Mouse (Mus musculus) heart, embryonic 16.5 days (tissue): ENCODE measurements around the gene Rmi1. TPM values are rescaled to one million over a fixed set of nuclear protein-coding genes. Genes with fewer than 3 reads are reported as not detected.

Experiments
- ATAC-seq: fragments of 200-750 bp; cut with Nextera tagmentation; replicated peaks from 2 replicates; pipeline ENCODE4 v1.8.0; 2017; ENCODE audit warnings: moderate number of reproducible peaks; ENCODE audit not compliant: insufficient read depth, low FRiP score; ENCODE audit errors: extremely low read depth
- H3K27ac ChIP-seq: fragments of 300-500 bp; sonication (generic); 2 replicates; pipeline ENCODE4 v1.5.1; 2014; ENCODE audit warnings: mild to moderate bottlenecking, low read length, control low read depth, moderate library complexity
- H3K27me3 ChIP-seq: fragments of 300-500 bp; sonication (generic); 2 replicates; pipeline ENCODE4 v1.6.1; 2014; ENCODE audit warnings: low read length, mixed read lengths; ENCODE audit not compliant: control insufficient read depth, insufficient read depth
- H3K36me3 ChIP-seq: fragments of 300-500 bp; sonication (generic); 2 replicates; pipeline ENCODE4 v1.6.1; 2014; ENCODE audit not compliant: control insufficient read depth, insufficient read depth
- H3K4me1 ChIP-seq: fragments of 300-500 bp; sonication (generic); 2 replicates; pipeline ENCODE4 v1.6.1; 2014; ENCODE audit warnings: low read length, mixed read lengths; ENCODE audit not compliant: control insufficient read depth, insufficient read depth
- H3K4me2 ChIP-seq: fragments of 300-500 bp; sonication (generic); 2 replicates; pipeline ENCODE4 v1.6.1; 2014; ENCODE audit warnings: low read depth, mild to moderate bottlenecking, control low read depth, low read length
- H3K4me3 ChIP-seq: fragments of 300-500 bp; sonication (generic); 2 replicates; pipeline ENCODE4 v1.5.1; 2014; ENCODE audit warnings: mild to moderate bottlenecking, control low read depth, low read length
- H3K9ac ChIP-seq: fragments of 300-500 bp; sonication (generic); 2 replicates; pipeline ENCODE4 v1.6.1; 2014; ENCODE audit warnings: low read length, control low read depth
- H3K9me3 ChIP-seq: fragments of 300-500 bp; sonication (generic); replicated peaks from 2 replicates; pipeline ENCODE4 v1.6.1; 2016; ENCODE audit warnings: low read length; ENCODE audit not compliant: control insufficient read depth
- WGBS: fragments of 180-500 bp; shearing (Covaris S2); extraction: QIAGEN DNeasy Blood & Tissue Kit; methylation state at CpG from one replicate; pipeline ENCODE4 v1.1.7; 2014; 5-methylcytosine and 5-hydroxymethylcytosine counted together
- polyA plus RNA-seq: library from polyadenylated mRNA; unstranded; fragments of >200 nt; fragmentation: Nextera tagmentation; extraction: Ambion mirVana; gene quantifications from 2 replicates; pipeline ENCODE4 v1.2.1, GENCODE M21; 2015

Rmi1 gene
- polyA plus RNA-seq, 1 experiment from 2014 or later: 21.9 TPM

DNA sequence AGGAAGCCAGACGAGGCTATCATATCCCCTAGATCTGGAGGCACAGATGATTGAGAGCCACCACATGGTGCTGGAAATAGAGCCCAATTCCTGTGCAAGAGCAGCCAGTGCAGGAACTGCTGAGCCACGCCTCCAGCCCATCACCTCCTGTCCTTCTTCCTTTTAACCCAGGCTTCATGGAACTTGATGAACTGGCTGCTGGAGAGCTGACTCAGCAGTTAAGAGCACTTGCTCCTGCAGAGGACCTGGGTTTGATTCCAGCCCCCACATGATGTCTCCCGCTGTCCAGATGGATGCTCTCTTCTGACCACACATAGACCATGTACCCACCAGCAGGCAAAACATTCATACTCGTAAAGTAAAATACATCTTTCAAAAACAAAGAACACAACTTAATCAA lies 33.2 kb upstream of the Rmi1 start:
- 66% methylated on average over 4 of the region's 4 CpGs for WGBS
- Histone ChIP-seq H3K4me1 (no peaks in the 10 kb centered on the region), H3K27me3 (no peaks in the 10 kb centered on the region), H3K9ac (no peak overlapping the region), H3K9me3 (no peaks in the 10 kb centered on the region), H3K36me3 (no peaks in the 10 kb centered on the region), H3K27ac (no peak overlapping the region), H3K4me2 (no peak overlapping the region), H3K4me3 (no peak overlapping the region)
- ATAC-seq: no peak

GRCm38 (mm10) chr13:58372278-58373152 lies 29.5 kb upstream of the Rmi1 start:
- no peak overlapping the region for H3K9ac ChIP-seq
- no peak overlapping the region for H3K27ac ChIP-seq
- no peak; the same call in 1 of the 2 replicates for ATAC-seq
- H3K9me3 ChIP-seq: no peaks in the 10 kb centered on the region
- no peak overlapping the region for H3K4me3 ChIP-seq
- no peak overlapping the region for H3K4me2 ChIP-seq
- WGBS: 73% methylated on average over 5 of the region's 5 CpGs
- H3K4me1 ChIP-seq: no peaks in the 10 kb centered on the region
- H3K27me3 ChIP-seq: no peaks in the 10 kb centered on the region
- H3K36me3 ChIP-seq: no peaks in the 10 kb centered on the region

GRCm38 (mm10) chr13:58373153-58373470 lies 28.9 kb upstream of the Rmi1 start:
- Histone ChIP-seq H3K9me3 (no peaks in the 10 kb centered on the region), H3K4me1 (no peaks in the 10 kb centered on the region), H3K4me3 (no peak overlapping the region), H3K9ac (no peak overlapping the region), H3K27ac (no peak overlapping the region), H3K27me3 (no peaks in the 10 kb centered on the region), H3K36me3 (no peaks in the 10 kb centered on the region), H3K4me2 (no peak overlapping the region)
- ATAC-seq: peak; percentile 72; the same call in 1 of the 2 replicates
- 66% methylated on average over 2 of the region's 2 CpGs for WGBS

DNA sequence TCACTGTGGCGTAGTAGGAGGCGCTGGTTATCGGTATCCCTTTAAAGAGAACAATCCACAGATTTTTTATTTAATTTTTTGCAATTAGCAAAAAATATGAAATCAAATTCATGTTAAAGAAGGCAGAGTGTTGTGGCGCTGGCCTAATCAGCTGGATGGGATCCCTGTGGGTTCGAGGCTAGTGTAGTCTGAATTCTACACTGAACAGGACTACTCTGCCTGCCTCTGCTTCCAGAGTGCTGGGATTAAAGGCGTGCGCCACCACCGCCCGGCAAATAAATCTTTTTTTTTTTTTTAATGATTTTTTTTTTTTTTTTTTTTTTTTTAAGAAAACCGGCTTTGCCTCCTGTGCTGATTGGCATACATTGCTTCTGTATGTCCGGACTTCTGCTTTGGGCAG lies 17.7 kb upstream of the Rmi1 start:
- peak overlapping the region; percentile 88 for H3K4me3 ChIP-seq
- peaks cover 25% of the 10 kb centered on the region for H3K36me3 ChIP-seq
- WGBS: 41% methylated on average over 11 of the region's 11 CpGs
- peaks cover 13% of the 10 kb centered on the region; the same call in 1 of the 2 replicates for H3K4me1 ChIP-seq
- H3K9ac ChIP-seq: peak overlapping the region; percentile 95
- no peak overlapping the region; the same call in 1 of the 2 replicates for H3K27ac ChIP-seq
- peaks cover 17% of the 10 kb centered on the region for H3K9me3 ChIP-seq
- peak overlapping the region; percentile 93 for H3K4me2 ChIP-seq
- ATAC-seq: no peak
- no peaks in the 10 kb centered on the region for H3K27me3 ChIP-seq

DNA sequence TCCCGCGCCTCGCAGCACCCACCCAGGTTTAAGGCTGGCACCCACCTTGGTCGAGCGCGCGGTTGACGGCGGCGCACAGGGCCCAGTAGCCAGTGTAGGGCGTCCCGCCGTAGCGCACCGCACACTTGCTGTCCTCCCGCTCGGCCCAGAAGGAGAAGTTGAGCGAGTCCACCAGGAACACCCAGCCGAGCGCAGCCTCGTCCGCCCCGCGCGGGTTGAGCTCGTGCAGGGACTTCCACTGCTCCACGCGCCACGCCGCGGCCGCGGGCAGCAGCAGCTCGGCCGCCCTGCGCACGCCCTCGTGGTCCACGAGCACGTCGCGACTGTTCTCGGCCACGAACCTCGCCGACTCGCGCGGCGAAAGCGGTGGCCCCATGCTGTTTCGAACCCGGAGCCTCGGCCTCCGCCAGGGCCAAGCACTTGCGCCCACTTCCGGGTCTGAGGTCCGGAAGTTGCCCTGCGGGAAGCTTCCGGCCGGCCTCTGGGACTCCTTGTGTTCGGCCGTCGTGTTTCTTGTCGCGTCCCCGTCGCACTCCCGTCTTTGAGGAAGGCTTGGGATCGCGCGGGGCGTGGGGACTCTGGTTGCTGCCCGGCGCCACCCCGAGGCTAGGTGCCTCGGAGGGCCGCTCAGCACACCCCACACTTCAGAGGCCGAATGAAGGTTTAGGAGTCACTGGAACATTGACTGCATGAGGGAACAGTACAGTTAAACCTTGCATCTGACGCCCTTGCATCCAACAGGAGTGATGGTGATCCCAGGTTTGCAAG lies 17.1 kb upstream of the Rmi1 start, which contains the start of gene 2210016F16Rik:
TSS of gene 2210016F16Rik (minus strand) at position 447 of the 768 bp plus-strand sequence.
- H3K4me2 ChIP-seq: peak within 1 kb of the TSS; percentile 93
- H3K4me1 ChIP-seq: peaks cover 13% of the 10 kb centered on the region; the same call in 1 of the 2 replicates
- H3K4me3 ChIP-seq: peak within 1 kb of the TSS; percentile 88
- peaks cover 27% of the 10 kb centered on the region for H3K36me3 ChIP-seq
- peak within 1 kb of the TSS; percentile 68 for H3K27ac ChIP-seq
- peak; percentile 72 for ATAC-seq
- 2% methylated on average over 80 of the region's 80 CpGs for WGBS
- H3K9me3 ChIP-seq: peaks cover 15% of the 10 kb centered on the region
- H3K9ac ChIP-seq: peak within 1 kb of the TSS; percentile 95
- H3K27me3 ChIP-seq: no peaks in the 10 kb centered on the region

DNA sequence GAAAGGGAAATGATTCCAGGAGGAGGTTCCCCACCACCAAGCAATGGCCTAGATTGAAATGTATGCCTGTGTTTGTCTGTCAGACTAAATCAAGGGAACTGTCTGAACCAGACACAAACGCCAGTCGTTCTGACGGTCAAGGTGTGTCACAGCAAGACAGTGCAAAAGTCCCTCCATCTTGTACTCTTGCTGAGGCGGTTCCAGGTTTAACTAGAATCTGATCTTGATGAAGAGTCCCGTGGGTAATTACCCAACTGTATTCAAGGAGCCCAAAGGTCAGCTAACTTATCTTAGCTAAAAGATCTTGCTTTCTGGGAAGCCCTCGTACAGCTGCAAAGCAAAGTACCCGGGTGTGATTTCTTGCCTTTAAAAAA lies 16.5 kb upstream of the Rmi1 start:
- H3K9me3 ChIP-seq: peaks cover 10% of the 10 kb centered on the region
- peak overlapping the region; percentile 88 for H3K4me3 ChIP-seq
- H3K36me3 ChIP-seq: peaks cover 24% of the 10 kb centered on the region
- no peaks in the 10 kb centered on the region for H3K27me3 ChIP-seq
- peaks cover 13% of the 10 kb centered on the region; the same call in 1 of the 2 replicates for H3K4me1 ChIP-seq
- 77% methylated on average over 7 of the region's 7 CpGs for WGBS
- ATAC-seq: no peak
- H3K4me2 ChIP-seq: peak overlapping the region; percentile 93
- H3K27ac ChIP-seq: peak overlapping the region; percentile 68; the same call in 1 of the 2 replicates
- H3K9ac ChIP-seq: peak overlapping the region; percentile 95

GRCm38 (mm10) chr13:58387948-58388347 lies 14.1 kb upstream of the Rmi1 start:
- no peak overlapping the region for H3K4me2 ChIP-seq
- H3K4me3 ChIP-seq: no peak overlapping the region
- H3K9ac ChIP-seq: no peak overlapping the region
- peaks cover 17% of the 10 kb centered on the region for H3K36me3 ChIP-seq
- 0 out of 2 replicates have a peak, but pooled peaks have one; percentile 18 for ATAC-seq
- H3K4me1 ChIP-seq: peaks cover 13% of the 10 kb centered on the region; the same call in 1 of the 2 replicates
- H3K9me3 ChIP-seq: no peaks in the 10 kb centered on the region
- no peak overlapping the region for H3K27ac ChIP-seq
- H3K27me3 ChIP-seq: no peaks in the 10 kb centered on the region
- 12% methylated on average over 7 of the region's 7 CpGs for WGBS

DNA sequence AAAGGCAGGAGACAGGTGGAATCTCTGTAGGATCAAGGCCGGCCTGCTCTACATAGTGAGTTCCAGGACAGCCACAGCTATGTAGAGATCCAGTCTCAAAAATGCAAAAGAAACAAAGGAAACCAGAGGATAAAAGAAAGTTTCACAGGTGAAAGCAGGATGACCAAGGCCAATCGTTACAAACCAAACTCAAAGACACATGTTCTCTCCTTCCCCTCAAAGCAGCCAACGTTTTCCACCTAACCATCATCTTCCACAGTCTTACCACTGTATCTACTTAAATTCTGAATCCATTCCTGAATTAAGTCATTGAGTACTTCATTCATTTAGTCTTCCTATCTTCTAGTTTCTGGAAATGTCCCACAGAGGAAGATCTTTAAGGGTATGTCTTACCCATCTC lies 13.7 kb upstream of the Rmi1 start:
- H3K4me2 ChIP-seq: no peak overlapping the region
- H3K4me1 ChIP-seq: peaks cover 13% of the 10 kb centered on the region; the same call in 1 of the 2 replicates
- ATAC-seq: no peak
- no peak overlapping the region for H3K9ac ChIP-seq
- H3K27me3 ChIP-seq: no peaks in the 10 kb centered on the region
- no peak overlapping the region for H3K27ac ChIP-seq
- H3K4me3 ChIP-seq: no peak overlapping the region
- no peaks in the 10 kb centered on the region for H3K9me3 ChIP-seq
- 41% methylated on average over 3 of the region's 3 CpGs for WGBS
- peaks cover 19% of the 10 kb centered on the region for H3K36me3 ChIP-seq
